Mouse (Mus musculus): ENCODE data around the gene Ass1. TPM values are rescaled to one million over a fixed set of nuclear protein-coding genes. Genes with fewer than 3 reads are reported as not detected.

Gene Ass1
- total and polyA plus RNA-seq, 2 experiments = 3,064 to 3,470 TPM

DNA sequence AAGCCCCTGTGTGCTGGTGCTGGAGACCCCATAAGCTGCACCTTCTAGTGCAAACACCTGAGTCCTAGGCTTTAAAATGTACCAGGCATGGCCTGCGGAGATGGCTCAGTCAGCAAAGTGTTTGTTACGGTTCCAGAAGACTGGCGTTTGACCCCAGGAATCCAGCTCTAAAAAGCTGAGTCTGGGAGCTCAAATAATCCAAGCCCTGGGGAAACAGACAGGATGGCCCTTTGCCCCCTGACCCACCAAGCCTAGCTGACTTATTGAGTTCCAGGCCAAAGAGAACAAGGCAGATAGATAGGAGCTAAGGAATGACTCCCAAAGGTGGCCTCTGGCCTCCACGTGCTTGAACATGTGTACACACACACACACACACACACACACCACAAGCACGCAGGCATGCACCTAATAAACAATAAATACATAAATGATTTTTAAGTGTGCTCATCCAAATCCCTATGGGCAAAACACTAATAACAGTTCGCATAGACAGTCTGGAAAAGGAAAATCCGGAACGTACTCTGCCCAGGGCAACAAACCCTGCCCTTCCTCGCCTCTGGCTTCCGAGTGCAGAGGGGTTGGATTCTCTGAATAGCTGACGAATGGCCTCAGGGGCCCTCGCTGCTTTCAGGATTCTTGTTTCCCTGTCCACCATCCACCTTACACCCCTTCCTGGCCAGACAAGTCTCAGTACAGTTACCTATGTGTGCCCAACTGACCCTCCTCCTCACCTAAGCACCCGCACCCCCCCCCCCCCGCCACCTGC lies 32.3 kb upstream of the Ass1 start:
- H3K4me3 ChIP-seq (ENCODE audit: insufficient read depth, low read depth, low read length) = no peak overlapping the region

DNA sequence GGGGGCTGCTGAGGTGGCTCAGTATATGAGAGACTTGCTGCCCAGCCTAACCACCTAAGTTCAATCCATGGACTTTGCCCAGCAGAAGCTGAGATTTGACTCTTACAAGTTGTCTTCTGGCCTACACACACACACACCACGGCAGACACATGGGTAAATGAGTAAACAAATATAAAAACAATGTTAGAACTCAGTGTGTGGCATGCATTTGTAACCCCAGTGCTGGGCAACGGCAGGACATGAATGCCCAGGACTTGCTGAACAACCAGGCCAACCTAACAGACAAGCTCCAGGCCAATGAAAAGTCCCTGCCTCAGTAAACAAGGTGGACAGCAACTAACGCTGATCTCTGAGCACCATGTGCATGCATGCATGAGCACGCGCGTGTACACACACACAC lies 30.4 kb upstream of the Ass1 start:
- TF ChIP-seq POLR2A (IDR thresholded peaks at IDR 0.05; ENCODE audit: extremely low read depth, insufficient read depth, low read length) (no peak), CTCF (IDR thresholded peaks at IDR 0.05; ENCODE audit: low read depth, low read length) (no peak)
- Histone ChIP-seq H3K9ac (ENCODE audit: low read depth, low read length) (no peak overlapping the region), H3K36me3 (ENCODE audit: control insufficient read depth, insufficient read depth, low read length) (no peaks in the 10 kb centered on the region), H3K4me1 (ENCODE audit: control insufficient read depth, insufficient read depth, low read length) (no peaks in the 10 kb centered on the region), H3K27me3 (ENCODE audit: control insufficient read depth, insufficient read depth, low read length) (no peaks in the 10 kb centered on the region), H3K4me3 (ENCODE audit: insufficient read depth, low read depth, low read length) (no peak overlapping the region), H3K27ac (replicated peaks; ENCODE audit: insufficient read depth, low read depth, low read length) (no peak overlapping the region), H3K79me2 (ENCODE audit: control insufficient read depth, insufficient read depth, low read length) (no peaks in the 10 kb centered on the region)
- DNase-seq (ENCODE audit: extremely low read depth, low read depth, low spot score) = no peak
- 72% methylated on average over 6 of the region's 6 CpGs for WGBS

More for the DNA sequence above, 32.3 kb upstream of the Ass1 start:
- TF ChIP-seq POLR2A (IDR thresholded peaks at IDR 0.05; ENCODE audit: extremely low read depth, insufficient read depth, low read length) (no peak), CTCF (IDR thresholded peaks at IDR 0.05; ENCODE audit: low read depth, low read length) (no peak)
- no peaks in the 10 kb centered on the region for H3K79me2 ChIP-seq (ENCODE audit: control insufficient read depth, insufficient read depth, low read length)
- H3K36me3 ChIP-seq (ENCODE audit: control insufficient read depth, insufficient read depth, low read length) = no peaks in the 10 kb centered on the region
- no peak overlapping the region for H3K27ac ChIP-seq (replicated peaks; ENCODE audit: insufficient read depth, low read depth, low read length)
- H3K27me3 ChIP-seq (ENCODE audit: control insufficient read depth, insufficient read depth, low read length) = no peaks in the 10 kb centered on the region
- 83% methylated on average over 14 of the region's 14 CpGs for WGBS
- H3K4me1 ChIP-seq (ENCODE audit: control insufficient read depth, insufficient read depth, low read length) = no peaks in the 10 kb centered on the region
- no peak for DNase-seq (ENCODE audit: extremely low read depth, low read depth, low spot score)
- no peak overlapping the region for H3K9ac ChIP-seq (ENCODE audit: low read depth, low read length)

DNA sequence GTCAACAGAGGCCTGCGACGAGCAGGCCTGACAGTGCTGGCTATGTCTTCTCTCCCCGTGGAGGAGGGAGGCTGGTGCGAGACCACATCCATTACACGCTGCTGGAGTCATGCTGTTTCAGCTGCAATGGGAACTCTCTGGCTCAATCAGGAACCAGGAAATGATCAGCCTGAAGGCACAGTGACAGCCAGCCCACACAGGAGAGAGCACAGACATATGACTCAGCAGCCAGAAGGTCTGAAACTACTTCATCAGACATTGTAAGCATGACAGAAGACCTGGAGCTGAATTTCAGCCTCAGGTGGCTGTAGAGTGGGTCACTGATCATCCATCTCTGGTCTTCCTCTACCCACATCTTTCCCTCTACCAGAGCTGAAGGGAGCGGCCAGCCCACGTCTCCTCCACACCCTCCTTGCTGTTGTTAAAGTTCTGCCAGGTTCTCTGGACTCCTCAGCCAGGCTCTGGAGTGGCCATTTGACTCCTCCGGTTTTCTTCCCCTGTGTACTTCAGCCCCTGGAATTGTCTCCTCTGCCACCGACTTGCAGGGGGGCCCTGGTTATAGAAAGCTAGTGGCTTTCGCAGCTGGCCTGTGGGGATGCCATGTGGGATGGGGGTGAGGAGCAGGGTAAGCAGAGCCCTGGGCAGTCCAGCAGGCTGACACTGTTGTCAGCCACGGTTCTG lies 27.4 kb upstream of the Ass1 start:
- TF ChIP-seq CTCF (IDR thresholded peaks at IDR 0.05; ENCODE audit: low read depth, low read length) (no peak), POLR2A (IDR thresholded peaks at IDR 0.05; ENCODE audit: extremely low read depth, insufficient read depth, low read length) (no peak)
- no peaks in the 10 kb centered on the region for H3K36me3 ChIP-seq (ENCODE audit: control insufficient read depth, insufficient read depth, low read length)

DNA sequence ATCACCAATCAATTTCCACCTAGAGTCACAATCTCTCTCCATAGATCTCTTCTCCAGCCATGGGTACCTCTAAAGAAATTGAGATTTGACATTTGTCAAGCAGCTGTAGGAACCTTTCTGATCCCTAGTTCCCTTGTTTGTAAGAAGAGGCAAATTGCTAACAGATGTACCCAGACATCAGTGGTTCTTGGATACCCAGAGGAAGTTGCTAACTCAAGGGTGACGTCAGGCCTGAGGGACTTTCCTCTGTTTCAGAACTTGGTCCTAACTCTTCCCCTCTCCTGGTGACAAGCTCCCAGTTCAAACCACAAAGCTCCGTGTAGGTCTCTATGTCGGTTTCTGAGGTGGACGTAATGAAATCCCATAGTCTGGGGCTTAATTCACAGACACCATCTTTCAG lies 24.0 kb upstream of the Ass1 start:
- Histone ChIP-seq H3K4me3 (ENCODE audit: insufficient read depth, low read depth, low read length) (no peak overlapping the region), H3K4me1 (ENCODE audit: control insufficient read depth, insufficient read depth, low read length) (no peaks in the 10 kb centered on the region), H3K79me2 (ENCODE audit: control insufficient read depth, insufficient read depth, low read length) (no peaks in the 10 kb centered on the region), H3K27ac (replicated peaks; ENCODE audit: insufficient read depth, low read depth, low read length) (no peak overlapping the region), H3K36me3 (ENCODE audit: control insufficient read depth, insufficient read depth, low read length) (no peaks in the 10 kb centered on the region), H3K27me3 (ENCODE audit: control insufficient read depth, insufficient read depth, low read length) (no peaks in the 10 kb centered on the region), H3K9ac (ENCODE audit: low read depth, low read length) (no peak overlapping the region)
- WGBS = 78% methylated on average over 4 of the region's 4 CpGs
- no peak for TF ChIP-seq POLR2A (IDR thresholded peaks at IDR 0.05; ENCODE audit: extremely low read depth, insufficient read depth, low read length)
- TF ChIP-seq CTCF (IDR thresholded peaks at IDR 0.05; ENCODE audit: low read depth, low read length) = no peak
- no peak for DNase-seq (ENCODE audit: extremely low read depth, low read depth, low spot score)

More for the DNA sequence above, 27.4 kb upstream of the Ass1 start:
- Histone ChIP-seq H3K4me3 (ENCODE audit: insufficient read depth, low read depth, low read length) (no peak overlapping the region), H3K27me3 (ENCODE audit: control insufficient read depth, insufficient read depth, low read length) (no peaks in the 10 kb centered on the region), H3K27ac (replicated peaks; ENCODE audit: insufficient read depth, low read depth, low read length) (no peak overlapping the region), H3K9ac (ENCODE audit: low read depth, low read length) (no peak overlapping the region), H3K79me2 (ENCODE audit: control insufficient read depth, insufficient read depth, low read length) (no peaks in the 10 kb centered on the region), H3K4me1 (ENCODE audit: control insufficient read depth, insufficient read depth, low read length) (no peaks in the 10 kb centered on the region)
- WGBS = 82% methylated on average over 11 of the region's 11 CpGs
- DNase-seq (ENCODE audit: extremely low read depth, low read depth, low spot score) = no peak

DNA sequence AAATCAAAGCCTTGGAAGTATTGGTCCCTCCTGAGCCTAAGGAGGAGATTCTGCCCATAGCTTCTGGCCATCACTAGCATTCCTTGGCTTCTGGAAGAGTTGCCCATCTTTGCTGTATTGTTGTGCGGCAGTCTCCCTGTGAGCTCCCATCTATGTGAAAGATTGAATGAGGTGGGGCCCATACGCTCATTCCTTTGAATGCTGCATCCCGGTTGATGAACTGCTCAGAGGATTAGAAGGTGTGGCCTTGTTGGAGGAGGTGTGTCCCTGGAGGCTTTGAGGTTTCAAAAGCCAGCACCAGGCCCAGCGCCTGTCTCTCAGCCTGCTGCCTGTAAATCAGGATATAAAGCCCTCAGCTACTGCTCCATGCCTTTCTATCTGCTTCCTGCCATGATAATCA lies 23.6 kb upstream of the Ass1 start:
- no peaks in the 10 kb centered on the region for H3K4me1 ChIP-seq (ENCODE audit: control insufficient read depth, insufficient read depth, low read length)
- DNase-seq (ENCODE audit: extremely low read depth, low read depth, low spot score) = no peak
- H3K27ac ChIP-seq (replicated peaks; ENCODE audit: insufficient read depth, low read depth, low read length) = no peak overlapping the region
- H3K36me3 ChIP-seq (ENCODE audit: control insufficient read depth, insufficient read depth, low read length) = no peaks in the 10 kb centered on the region
- H3K4me3 ChIP-seq (ENCODE audit: insufficient read depth, low read depth, low read length) = no peak overlapping the region
- no peak overlapping the region for H3K9ac ChIP-seq (ENCODE audit: low read depth, low read length)
- H3K79me2 ChIP-seq (ENCODE audit: control insufficient read depth, insufficient read depth, low read length) = no peaks in the 10 kb centered on the region
- 77% methylated on average over 4 of the region's 4 CpGs for WGBS
- TF ChIP-seq CTCF (IDR thresholded peaks at IDR 0.05; ENCODE audit: low read depth, low read length) (no peak), POLR2A (IDR thresholded peaks at IDR 0.05; ENCODE audit: extremely low read depth, insufficient read depth, low read length) (no peak)
- H3K27me3 ChIP-seq (ENCODE audit: control insufficient read depth, insufficient read depth, low read length) = no peaks in the 10 kb centered on the region

DNA sequence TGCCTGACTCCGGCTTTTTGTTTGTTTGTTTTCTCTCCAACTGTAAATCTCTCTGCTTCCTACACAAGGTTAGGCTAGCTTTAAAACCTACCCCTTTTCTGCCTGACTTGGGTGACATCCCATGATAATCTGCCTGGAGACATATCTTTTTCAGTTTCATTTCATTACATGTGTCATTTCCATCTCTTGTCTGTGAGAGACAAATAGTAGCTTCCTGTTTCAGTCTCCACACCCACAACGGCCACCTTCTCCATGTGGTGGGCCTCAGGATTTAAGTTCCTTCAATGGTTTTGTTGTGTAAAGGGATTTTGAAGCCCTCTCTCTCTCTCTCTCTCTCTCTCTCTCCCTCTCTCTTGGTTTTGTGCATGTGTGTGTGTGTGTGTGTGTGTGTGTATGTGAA lies 22.5 kb upstream of the Ass1 start:
- H3K9ac ChIP-seq (ENCODE audit: low read depth, low read length) = no peak overlapping the region
- no peaks in the 10 kb centered on the region for H3K27me3 ChIP-seq (ENCODE audit: control insufficient read depth, insufficient read depth, low read length)
- no peaks in the 10 kb centered on the region for H3K79me2 ChIP-seq (ENCODE audit: control insufficient read depth, insufficient read depth, low read length)
- H3K4me1 ChIP-seq (ENCODE audit: control insufficient read depth, insufficient read depth, low read length) = peaks cover under 1% of the 10 kb centered on the region; the same call in 1 of the 2 replicates
- no peak overlapping the region for H3K4me3 ChIP-seq (ENCODE audit: insufficient read depth, low read depth, low read length)
- H3K27ac ChIP-seq (replicated peaks; ENCODE audit: insufficient read depth, low read depth, low read length) = no peak overlapping the region
- DNase-seq (ENCODE audit: extremely low read depth, low read depth, low spot score) = no peak
- no peaks in the 10 kb centered on the region for H3K36me3 ChIP-seq (ENCODE audit: control insufficient read depth, insufficient read depth, low read length)
- TF ChIP-seq CTCF (IDR thresholded peaks at IDR 0.05; ENCODE audit: low read depth, low read length) (no peak), POLR2A (IDR thresholded peaks at IDR 0.05; ENCODE audit: extremely low read depth, insufficient read depth, low read length) (no peak)
- 84% methylated on average over 2 of the region's 2 CpGs for WGBS

All from liver, adult 2 months (tissue).